Mouse (Mus musculus): ENCODE results near the gene Tspan31.

DNA sequence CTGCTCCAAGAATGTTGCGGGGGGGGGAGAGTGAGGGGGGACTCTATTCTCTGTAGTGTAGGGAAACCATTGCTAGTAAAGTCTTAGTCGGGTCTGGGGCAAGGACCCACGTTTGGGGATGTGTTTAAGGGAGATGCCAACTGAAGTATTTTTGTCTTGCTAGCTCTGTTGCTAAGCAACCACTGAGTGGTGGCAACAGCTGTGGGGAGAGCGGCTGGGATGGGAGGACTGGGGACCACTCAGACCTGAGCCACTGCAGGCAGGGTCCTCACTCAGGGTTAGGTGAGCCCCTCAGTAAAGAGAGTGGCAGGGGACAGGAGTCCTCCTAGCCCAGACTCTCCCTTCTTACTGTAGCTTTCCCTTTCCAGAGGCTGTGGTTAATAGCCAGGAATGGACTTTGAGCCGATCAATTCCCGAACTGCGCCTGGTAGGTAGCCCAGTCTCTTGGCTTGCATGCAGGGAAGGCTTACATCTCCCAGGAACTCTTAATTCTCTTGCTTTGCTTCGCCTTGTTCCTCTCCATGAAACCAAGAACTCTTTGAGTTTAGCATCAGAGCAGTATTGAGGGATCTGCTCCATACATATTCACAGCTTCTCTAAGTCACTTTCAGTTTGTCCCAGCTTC is 12.0 kb upstream of the Tspan31 start:
- TF ChIP-seq CTCF (IDR thresholded peaks at IDR 0.05; ENCODE audit: control insufficient read depth, insufficient read depth, insufficient read length): no peak
- TF ChIP-seq USF1 (IDR thresholded peaks at IDR 0.05; ENCODE audit: low read depth): no peak
